Mouse (Mus musculus) kidney, embryonic 14.5 days (tissue): ENCODE results near the gene 4930556J24Rik. TPM values are rescaled to one million over a fixed set of nuclear protein-coding genes. Genes with fewer than 3 reads are reported as not detected.

Source experiments
- ATAC-seq: fragments of 200-750 bp; cut with Nextera tagmentation; 2 replicates; pipeline ENCODE4 v1.8.0; 2017; ENCODE audit warnings: moderate number of reproducible peaks, mild to moderate bottlenecking, moderate TSS enrichment, moderate library complexity; ENCODE audit not compliant: low FRiP score, low TSS enrichment
- H3K27ac ChIP-seq: fragments of 300-500 bp; sonication (generic); 2 replicates; pipeline ENCODE4 v1.5.1; 2014; ENCODE audit warnings: low read depth, mild to moderate bottlenecking, low read length, moderate library complexity, mixed read lengths
- H3K27me3 ChIP-seq: fragments of 300-500 bp; sonication (generic); 2 replicates; pipeline ENCODE4 v1.6.1; 2014; ENCODE audit warnings: mild to moderate bottlenecking, low read length; ENCODE audit not compliant: control insufficient read depth, insufficient read depth
- H3K36me3 ChIP-seq: fragments of 300-500 bp; sonication (generic); 2 replicates; pipeline ENCODE4 v1.6.1; 2014; ENCODE audit warnings: low read length, mixed read lengths; ENCODE audit not compliant: control insufficient read depth, insufficient read depth
- H3K4me1 ChIP-seq: fragments of 300-500 bp; sonication (generic); 2 replicates; pipeline ENCODE4 v1.6.1; 2014; ENCODE audit warnings: low read length, mixed read lengths; ENCODE audit not compliant: control insufficient read depth, insufficient read depth
- H3K4me2 ChIP-seq: fragments of 300-500 bp; sonication (generic); replicated peaks from 2 replicates; pipeline ENCODE4 v1.6.1; 2014; ENCODE audit warnings: low read depth, mild to moderate bottlenecking, low read length
- H3K4me3 ChIP-seq: fragments of 300-500 bp; sonication (generic); 2 replicates; pipeline ENCODE4 v1.5.1; 2014; ENCODE audit warnings: mild to moderate bottlenecking, low read length
- H3K9ac ChIP-seq: fragments of 300-500 bp; sonication (generic); 2 replicates; pipeline ENCODE4 v1.6.1; 2014; ENCODE audit warnings: low read depth, mild to moderate bottlenecking, low read length, moderate library complexity
- H3K9me3 ChIP-seq: fragments of 300-500 bp; sonication (generic); 2 replicates; pipeline ENCODE4 v1.6.1; 2016; ENCODE audit warnings: low read length; ENCODE audit not compliant: control insufficient read depth
- WGBS: fragments of 180-500 bp; shearing (Covaris S2); extraction: QIAGEN DNeasy Blood & Tissue Kit; methylation state at CpG from one replicate; pipeline ENCODE4 v1.1.7; 2014; 5-methylcytosine and 5-hydroxymethylcytosine counted together
- polyA plus RNA-seq: library from polyadenylated mRNA; unstranded; fragments of >200 nt; fragmentation: Nextera tagmentation; extraction: Ambion mirVana; gene quantifications from 2 replicates; pipeline ENCODE4 v1.2.1, GENCODE M21; 2014

4930556J24Rik gene
- polyA plus RNA-seq, 1 experiment from 2014 or later: 0.49 TPM

DNA sequence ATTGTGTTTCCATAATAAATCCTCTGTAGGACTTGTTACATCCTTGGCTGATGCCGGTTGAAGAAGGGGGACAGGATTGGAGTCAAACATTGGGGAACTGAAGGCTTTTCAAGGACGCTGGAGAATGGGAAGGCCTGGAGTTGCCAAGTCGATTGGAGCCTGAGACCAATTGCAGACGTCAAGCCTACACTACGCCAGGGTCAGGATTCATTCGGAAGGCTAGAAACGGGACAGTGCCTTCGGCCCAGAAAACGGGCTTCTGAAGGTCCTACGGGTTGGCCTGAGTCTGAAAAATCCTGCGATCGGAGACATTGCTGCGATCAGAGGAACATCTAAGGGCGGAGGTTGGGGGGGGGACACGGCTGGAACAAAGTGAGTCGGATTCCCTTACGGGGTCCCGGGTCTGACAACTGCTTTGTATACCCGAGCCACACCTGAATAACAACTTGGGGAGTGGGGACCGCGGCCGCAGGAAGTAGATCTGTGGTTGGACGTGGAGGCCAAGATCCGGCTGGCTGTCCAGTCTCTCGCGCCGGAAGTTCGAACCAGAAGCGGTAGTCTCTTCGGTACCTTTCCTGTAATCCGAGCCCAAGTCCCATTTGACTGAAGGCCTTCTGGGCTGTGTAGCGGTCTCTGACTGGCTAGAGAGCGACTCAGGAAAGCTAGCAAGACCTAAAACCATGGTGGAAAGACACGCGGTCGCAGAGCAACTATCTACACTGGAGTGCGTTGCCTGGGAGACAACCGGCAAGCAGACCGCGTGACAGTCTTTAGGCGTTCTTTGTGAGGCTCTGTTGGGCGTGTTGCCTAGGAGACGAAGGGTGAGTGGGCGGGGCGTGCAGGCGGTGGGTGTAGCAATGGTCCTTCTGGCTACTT lies 81.9 kb downstream of the 4930556J24Rik start, which contains the start of the genes 4921536K21Rik and Dusp18:
Gene 4921536K21Rik (minus strand): TSS at position 693 of the 876 bp plus-strand sequence.
Gene Dusp18 (plus strand): TSS at position 835 of the 876 bp plus-strand sequence.
- WGBS: 2% methylated on average over 46 of the region's 46 CpGs
- no peaks in the 10 kb centered on the region for H3K9me3 ChIP-seq

DNA sequence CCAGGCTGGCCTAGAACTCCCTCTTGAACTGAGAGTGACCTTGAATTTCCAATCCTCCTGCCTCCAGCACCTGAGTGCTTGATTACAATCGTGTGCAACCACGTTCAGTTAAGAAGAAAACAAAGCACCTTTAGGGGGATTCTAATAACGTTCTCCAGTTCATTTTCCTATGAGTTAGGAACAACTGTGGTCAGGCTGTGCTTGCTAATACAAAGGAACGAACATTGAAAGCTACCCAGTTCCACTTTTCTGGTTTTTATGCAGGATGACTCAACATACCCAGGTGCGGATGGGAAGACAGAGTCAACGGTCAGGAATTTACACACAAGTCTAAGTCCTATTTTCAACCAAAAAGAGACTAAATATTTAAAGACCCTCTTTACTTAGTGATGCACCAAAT lies 82.6 kb downstream of the 4930556J24Rik start:
- no peak for ATAC-seq
- Histone ChIP-seq H3K9ac (no peak overlapping the region), H3K9me3 (no peaks in the 10 kb centered on the region), H3K4me3 (no peak overlapping the region), H3K27ac (no peak overlapping the region), H3K27me3 (no peaks in the 10 kb centered on the region), H3K36me3 (peaks cover 11% of the 10 kb centered on the region), H3K4me1 (no peaks in the 10 kb centered on the region), H3K4me2 (peak overlapping the region; percentile 78; the same call in 1 of the 2 replicates)
- WGBS: 78% methylated on average over 6 of the region's 6 CpGs

More for the DNA sequence above, 81.9 kb downstream of the 4930556J24Rik start, which contains the start of the genes 4921536K21Rik and Dusp18:
- Histone ChIP-seq H3K4me1 (no peaks in the 10 kb centered on the region), H3K27ac (peak within 1 kb of the TSS; percentile 96), H3K4me2 (peak within 1 kb of the TSS; percentile 78), H3K27me3 (no peaks in the 10 kb centered on the region), H3K4me3 (peak within 1 kb of the TSS; percentile 55), H3K9ac (peak within 1 kb of the TSS; percentile 61), H3K36me3 (peaks cover 11% of the 10 kb centered on the region)
- peak; percentile 97 for ATAC-seq

Other genes starting within 250 kb of the 4930556J24Rik start
- gene Osbp2, start 112.9 kb downstream of the 4930556J24Rik start, polyA plus RNA-seq: 0.46 and 0.81 TPM in 2 replicates
- gene 4921536K21Rik, start 81.7 kb downstream of the 4930556J24Rik start, polyA plus RNA-seq: 0.20 and 0.40 TPM in 2 replicates
- 10.0 and 14.7 TPM in 2 replicates for gene Dusp18, start 81.5 kb downstream of the 4930556J24Rik start, polyA plus RNA-seq
- gene Slc35e4, start 62.1 kb downstream of the 4930556J24Rik start, polyA plus RNA-seq: 3.0 and 3.8 TPM in 2 replicates
- gene Tcn2, start 44.6 kb downstream of the 4930556J24Rik start, polyA plus RNA-seq: 49.7 and 61.8 TPM in 2 replicates
- gene Pes1, start 12.8 kb downstream of the 4930556J24Rik start, polyA plus RNA-seq: 60.7 and 81.2 TPM in 2 replicates
- gene Gal3st1, start 6.9 kb upstream of the 4930556J24Rik start, polyA plus RNA-seq: 4.3 and 4.6 TPM in 2 replicates
- gene Sec14l4, start 54.7 kb upstream of the 4930556J24Rik start, polyA plus RNA-seq: not detected in 2 replicates
- not detected in 2 replicates for gene Sec14l3, start 88.1 kb upstream of the 4930556J24Rik start, polyA plus RNA-seq
- gene Mtfp1, start 118.7 kb upstream of the 4930556J24Rik start, polyA plus RNA-seq: 11.5 and 15.9 TPM in 2 replicates
- 1.1 and 1.2 TPM in 2 replicates for gene Sec14l2, start 146.6 kb upstream of the 4930556J24Rik start, polyA plus RNA-seq
- gene Rnf215, start 158.4 kb upstream of the 4930556J24Rik start, polyA plus RNA-seq: 21.0 and 28.3 TPM in 2 replicates
- gene Ccdc157, start 183.5 kb upstream of the 4930556J24Rik start, polyA plus RNA-seq: 4.3 and 6.8 TPM in 2 replicates
- gene Sf3a1, start 183.6 kb upstream of the 4930556J24Rik start, polyA plus RNA-seq: 55.7 and 72.5 TPM in 2 replicates
- gene Tbc1d10a, start 210.0 kb upstream of the 4930556J24Rik start, polyA plus RNA-seq: 28.8 and 29.7 TPM in 2 replicates
- 2.7 and 5.3 TPM in 2 replicates for gene Castor1, start 241.4 kb upstream of the 4930556J24Rik start, polyA plus RNA-seq